Mouse (Mus musculus): Measurements from ENCODE around the gene Sdk1.

DNA sequence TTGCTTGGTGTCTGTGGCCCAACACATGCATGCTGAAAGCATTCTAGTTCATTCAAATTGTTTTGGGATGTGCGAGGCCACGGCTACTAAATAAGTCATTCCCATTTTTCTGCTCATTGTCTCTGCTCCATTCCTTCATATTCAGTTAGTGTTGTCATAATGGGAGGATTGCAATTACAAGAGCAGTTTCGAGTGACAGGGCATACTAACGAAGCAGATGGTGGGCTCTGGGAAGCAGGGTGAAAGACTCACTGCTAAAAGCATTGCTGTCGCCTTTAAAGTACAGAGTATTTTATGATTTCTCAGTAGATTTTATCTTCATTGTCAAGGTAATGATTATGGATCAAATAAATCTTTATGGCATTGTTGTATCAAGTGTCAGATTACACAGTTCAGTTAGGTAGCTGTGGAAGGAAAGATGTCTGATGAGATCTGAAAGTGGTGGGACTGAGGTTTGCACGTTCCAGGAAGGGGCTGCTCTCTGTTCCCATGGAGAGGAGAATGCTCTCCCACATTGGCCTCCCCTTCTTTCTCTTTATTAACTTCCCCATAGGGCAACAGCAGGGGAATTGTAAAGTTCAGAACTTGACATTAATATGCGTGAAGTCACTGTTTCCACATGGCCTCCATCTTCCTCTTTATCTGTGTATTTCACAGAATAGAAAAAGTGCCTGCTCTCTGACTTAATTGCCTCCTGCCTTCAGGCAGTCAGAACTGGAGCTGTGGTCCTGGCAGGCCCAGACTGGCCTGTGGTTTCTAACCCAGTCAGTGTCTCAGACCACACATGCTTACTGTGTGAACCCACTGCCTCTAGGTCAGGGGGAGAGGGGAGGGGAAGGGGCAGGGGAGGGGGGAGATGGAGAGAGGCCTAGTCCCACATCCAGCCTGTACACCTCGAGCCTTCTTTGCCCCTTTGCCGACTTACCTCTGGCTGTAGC lies 138.8 kb downstream of the Sdk1 start:
- TF ChIP-seq CTCF (IDR thresholded peaks at IDR 0.05; ENCODE audit: low read depth, low read length) (no peak), POLR2A (IDR thresholded peaks at IDR 0.05; ENCODE audit: extremely low read depth, insufficient read depth, low read length) (no peak)
